Mouse (Mus musculus) frontal cortex, adult 2 months (tissue): ENCODE measurements around the gene Vmn2r124. TPM values are rescaled to one million over a fixed set of nuclear protein-coding genes. Genes with fewer than 3 reads are reported as not detected.
"Not testable (repeated sequence)": the region's sequence is repeated elsewhere in the genome, so short reads cannot be mapped to it uniquely, and the experiment has no call there.

Experiments used
- DNase-seq, 2 experiments: peaks; one replicate each; pipeline ENCODE4 v3.0.0; 2022; ENCODE audit warnings: low spot score in 1 of 2; ENCODE audit errors: extremely low spot score in 1 of 2
- polyA plus RNA-seq: library from polyadenylated mRNA; depleted of rRNA; stranded (reverse); fragments of >200 nt; gene quantifications from 2 replicates; pipeline ENCODE4 v1.2.3, GENCODE M21; 2012; rRNA removed

Vmn2r124 gene
- not detected in 2 replicates for polyA plus RNA-seq

DNA sequence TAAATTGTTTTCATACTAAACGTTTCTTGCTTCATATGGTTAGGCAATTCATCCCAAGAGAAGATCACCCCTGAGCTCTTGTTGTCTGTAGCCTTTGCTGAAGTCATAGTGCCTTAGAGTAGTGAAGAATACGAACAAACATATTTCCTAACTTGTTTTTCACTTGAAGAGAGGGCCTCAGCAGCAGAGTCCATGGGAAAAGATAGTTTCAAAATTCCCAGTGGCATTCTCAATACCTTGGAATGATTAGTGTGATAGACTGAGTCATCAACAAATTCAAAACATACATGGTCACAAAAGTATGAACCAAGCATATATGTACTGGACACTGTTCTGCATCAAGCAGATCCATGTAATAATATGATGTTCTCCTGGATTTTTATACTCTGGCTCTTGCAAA lies at the start of gene Vmn2r124:
Gene Vmn2r124 (plus strand): TSS at position 301 of the 400 bp plus-strand sequence.
- DNase-seq, result no peak

DNA sequence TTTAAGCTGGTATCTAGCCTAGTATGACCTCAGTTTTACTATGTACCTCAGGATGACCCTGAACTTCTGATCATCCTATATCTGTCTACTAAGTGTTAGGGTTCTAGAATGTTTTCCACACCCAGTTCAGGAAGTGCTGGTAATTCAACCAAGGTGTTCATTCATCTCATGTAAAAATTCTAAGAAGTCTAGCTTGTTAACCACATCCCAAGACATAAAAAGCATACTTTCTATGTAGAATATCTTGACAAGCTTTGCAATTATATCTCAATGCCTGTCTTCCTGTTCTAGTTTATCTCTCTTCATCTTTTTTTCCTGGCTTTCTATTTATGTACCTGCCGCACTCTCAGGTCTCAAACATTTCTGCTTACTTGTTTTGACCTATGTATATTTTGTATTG lies 44.5 kb upstream of the Vmn2r124 start:
- no peak for DNase-seq

DNA sequence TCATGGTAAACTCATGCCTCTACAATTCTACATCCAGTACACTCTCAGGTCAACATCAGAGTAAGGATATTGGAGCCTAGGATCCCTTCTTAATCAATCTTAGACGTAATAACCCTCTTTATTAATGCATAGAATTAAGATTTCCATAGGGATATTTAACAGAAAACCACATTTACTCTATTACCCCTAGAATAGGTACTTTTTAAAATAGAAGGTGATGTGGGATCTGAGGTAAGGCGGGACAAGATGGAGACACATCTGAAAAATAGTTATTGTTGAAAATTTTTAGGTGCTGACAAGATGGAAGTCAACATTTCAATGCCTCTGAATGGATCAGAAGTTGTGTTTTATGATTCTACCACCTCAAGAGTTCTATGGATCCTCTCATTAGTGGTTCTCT lies 27.8 kb upstream of the Vmn2r124 start, which contains the start of gene Fpr-rs4:
Gene Fpr-rs4 (plus strand): TSS at position 301 of the 400 bp plus-strand sequence.
- no peak for DNase-seq

DNA sequence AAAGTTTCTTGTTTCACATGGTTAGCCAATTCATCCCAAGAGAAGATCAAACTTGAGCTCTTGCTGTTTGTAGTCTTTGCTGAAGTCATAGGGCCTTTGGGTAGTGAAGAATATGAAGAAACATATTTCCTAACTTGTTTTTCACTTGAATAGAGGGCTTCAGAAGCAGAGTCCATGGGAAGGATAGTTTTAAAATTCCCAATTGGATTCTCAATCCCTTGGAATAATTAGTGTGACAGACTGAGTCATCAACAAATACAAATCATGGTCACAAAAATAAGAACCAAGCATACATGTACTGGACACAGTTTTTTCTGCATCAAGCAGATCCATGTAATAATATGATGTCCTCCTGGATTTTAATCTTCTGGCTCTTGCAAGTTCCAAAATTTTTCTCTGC lies 35.5 kb downstream of the Vmn2r124 start, which contains the start of gene Vmn2r91:
Gene Vmn2r91 (plus strand): TSS at position 301 of the 400 bp plus-strand sequence.
- DNase-seq, result not testable (repeated sequence)

DNA sequence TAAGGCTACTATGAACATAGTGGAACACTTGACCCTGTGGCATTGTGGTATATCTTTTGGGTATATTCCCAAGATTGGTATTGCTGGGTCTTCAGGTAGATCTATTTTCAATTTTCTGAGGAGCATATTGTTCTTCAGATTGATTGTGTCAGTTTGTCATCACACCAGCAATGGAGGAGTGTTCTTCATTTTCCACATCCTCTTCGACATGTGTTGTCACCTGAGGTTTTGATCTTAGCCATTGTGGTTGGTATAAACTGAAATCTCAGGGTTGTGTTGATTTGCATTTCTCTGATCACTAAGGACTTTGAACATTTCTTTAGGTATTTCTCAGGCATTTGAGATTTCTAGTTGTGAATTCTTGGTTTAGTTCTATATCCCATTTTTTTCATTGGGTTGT lies 46.4 kb downstream of the Vmn2r124 start:
- DNase-seq, result not testable (repeated sequence)

DNA sequence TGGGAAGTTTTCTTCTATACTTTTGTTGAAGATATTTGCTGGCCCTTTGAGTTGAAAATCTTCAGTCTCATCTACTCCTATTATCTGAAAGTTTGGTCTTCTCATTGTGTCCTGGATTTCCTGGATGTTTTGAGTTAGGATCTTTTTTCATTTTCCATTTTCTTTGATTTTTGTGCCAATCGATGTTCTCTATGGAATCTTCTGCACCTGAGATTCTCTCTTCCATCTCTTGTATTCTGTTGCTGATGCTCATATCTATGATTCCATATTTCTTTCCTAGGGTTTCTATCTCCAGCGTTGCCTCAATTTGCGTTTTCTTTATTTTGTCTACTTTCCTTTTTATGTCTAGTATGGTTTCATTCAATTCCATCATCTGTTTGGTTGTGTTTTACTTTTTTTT lies 53.0 kb downstream of the Vmn2r124 start:
- DNase-seq, result not testable (repeated sequence)

Other genes starting within 250 kb of the Vmn2r124 start
- 111 and 119 TPM in 2 replicates for gene Spaca6, start 222.3 kb upstream of the Vmn2r124 start, polyA plus RNA-seq
- gene Has1, start 194.2 kb upstream of the Vmn2r124 start, polyA plus RNA-seq, result 0.46 and 0.57 TPM in 2 replicates
- not detected in 2 replicates for gene Fpr1, start 165.5 kb upstream of the Vmn2r124 start, polyA plus RNA-seq
- 0.44 and 0.58 TPM in 2 replicates for gene Fpr2, start 161.6 kb upstream of the Vmn2r124 start, polyA plus RNA-seq
- not detected in 2 replicates for gene Fpr3, start 161.6 kb upstream of the Vmn2r124 start, polyA plus RNA-seq
- not detected in 2 replicates for gene Fpr-rs4, start 27.7 kb upstream of the Vmn2r124 start, polyA plus RNA-seq
- gene Vmn2r91, start 35.6 kb downstream of the Vmn2r124 start, polyA plus RNA-seq, result not detected in 2 replicates
- gene Vmn2r92, start 102.5 kb downstream of the Vmn2r124 start, polyA plus RNA-seq, result not detected in 2 replicates
- gene Vmn2r94, start 228.3 kb downstream of the Vmn2r124 start, polyA plus RNA-seq, result not detected in 2 replicates
- gene Vmn2r93, start 248.7 kb downstream of the Vmn2r124 start, polyA plus RNA-seq, result not detected in 2 replicates